15 mouse cellular contexts compared by ENCODE assay signal in the genomic region with DNA sequence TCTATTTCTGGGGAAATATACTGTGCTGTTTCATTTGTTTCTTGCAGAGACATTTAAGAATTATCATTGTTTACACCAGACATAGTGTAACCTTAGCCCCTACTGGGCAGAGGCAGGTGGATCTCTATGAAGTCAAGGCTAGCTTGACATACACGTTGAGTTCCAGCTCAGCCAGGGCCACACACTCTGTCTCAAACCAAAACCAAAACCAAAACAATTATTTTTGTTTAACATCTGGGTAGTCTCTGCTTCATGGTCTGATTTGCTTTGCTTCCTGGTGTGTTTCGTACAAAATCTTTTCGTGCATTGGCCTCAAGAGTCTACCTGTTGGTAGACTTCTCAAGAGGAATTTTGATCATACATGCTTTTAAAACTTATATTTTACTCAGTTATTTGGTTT. TPM values are rescaled to one million over a fixed set of nuclear protein-coding genes. Genes with fewer than 3 reads are reported as not detected.
"Had no signal": no experiment of that assay in that cellular context is flagged by ENCODE, and none has a peak within 500 bp of the region (broad histone marks: within the 10 kb centered on the region; RNA-seq: fewer than 3 reads in every experiment).

No protein-coding gene starts in this region.

- H3K9me3 ChIP-seq: kidney, embryonic 15.5 days; limb, embryonic 13.5 days; liver, embryonic 15.5 days; lung, embryonic 15.5 days; midbrain, embryonic 12.5 days; neural tube, embryonic 15.5 days had no signal

- H3K4me3 ChIP-seq: kidney, embryonic 15.5 days; limb, embryonic 13.5 days; liver, embryonic 15.5 days; lung, embryonic 15.5 days; midbrain, embryonic 12.5 days; neural tube, embryonic 15.5 days had no signal

- H3K27me3 ChIP-seq: kidney, embryonic 15.5 days; limb, embryonic 13.5 days; liver, embryonic 15.5 days; lung, embryonic 15.5 days; midbrain, embryonic 12.5 days; neural tube, embryonic 15.5 days had no signal

- H3K4me2 ChIP-seq: kidney, embryonic 15.5 days; liver, embryonic 11.5 days; liver, embryonic 15.5 days; lung, embryonic 15.5 days; midbrain, embryonic 12.5 days had no signal

- H3K9ac ChIP-seq: kidney, embryonic 15.5 days; limb, embryonic 13.5 days; liver, embryonic 15.5 days; lung, embryonic 15.5 days; midbrain, embryonic 12.5 days; neural tube, embryonic 15.5 days had no signal

- H3K27ac ChIP-seq: kidney, embryonic 15.5 days; limb, embryonic 13.5 days; liver, embryonic 15.5 days; lung, embryonic 15.5 days; macrophage; midbrain, embryonic 12.5 days; neural tube, embryonic 15.5 days had no signal

- H3K4me1 ChIP-seq: liver, embryonic 15.5 days; lung, embryonic 15.5 days had no signal

- DNase-seq: kidney, adult 2 months; kidney, postnatal 14 days; layer of hippocampus, adult 9-11 months; layer of hippocampus, postnatal 36 days; lung, postnatal 14 days had no signal

- H3K36me3 ChIP-seq: kidney, embryonic 15.5 days; limb, embryonic 13.5 days; liver, embryonic 15.5 days; lung, embryonic 15.5 days; midbrain, embryonic 12.5 days; neural tube, embryonic 15.5 days had no signal

RNA-seq across cellular contexts. Expression of gene Slc38a11, which starts 27.2 kb away (rescaled TPM):
- total RNA-seq: megakaryocyte-erythroid progenitor cell, adult 5-6 weeks had no signal
- polyA plus RNA-seq: liver, embryonic 11.5 days; liver, embryonic 15.5 days; macrophage; stomach, embryonic 14.5 days had no signal
